Mouse (Mus musculus) small intestine, adult 2 months (tissue): Measurements from ENCODE around the gene a. TPM values are rescaled to one million over a fixed set of nuclear protein-coding genes. Genes with fewer than 3 reads are reported as not detected.

Experiments
- H3K27ac ChIP-seq: fragments of 200-500 bp; 2 replicates; pipeline ENCODE4 v1.5.1; 2012; ENCODE audit warnings: low read depth, low read length, control low read depth, inconsistent platforms; ENCODE audit not compliant: insufficient read depth
- H3K27me3 ChIP-seq: fragments of 200-500 bp; 2 replicates; pipeline ENCODE4 v1.6.1; 2012; ENCODE audit warnings: mild to moderate bottlenecking, moderate library complexity, low read length, inconsistent platforms; ENCODE audit not compliant: control insufficient read depth, insufficient read depth
- H3K36me3 ChIP-seq: fragments of 200-500 bp; 2 replicates; pipeline ENCODE4 v1.6.1; 2012; ENCODE audit warnings: mild to moderate bottlenecking, low read length, control low read depth, inconsistent platforms; ENCODE audit not compliant: control insufficient read depth, insufficient read depth
- H3K4me1 ChIP-seq: fragments of 200-500 bp; 2 replicates; pipeline ENCODE4 v1.6.1; 2012; ENCODE audit warnings: low read length, inconsistent platforms, mixed read lengths; ENCODE audit not compliant: control insufficient read depth, insufficient read depth, insufficient read length
- H3K4me3 ChIP-seq: fragments of 200-500 bp; 2 replicates; pipeline ENCODE4 v1.5.1; 2012; ENCODE audit warnings: low read depth, mild to moderate bottlenecking, control low read depth, inconsistent platforms, low read length, moderate library complexity
- CTCF ChIP-seq: fragments of 200-500 bp; IDR thresholded peaks from 2 replicates; pipeline ENCODE4 v1.5.1; 2012; ENCODE audit warnings: low read depth, mild to moderate bottlenecking, control low read depth, inconsistent platforms, low read length, moderate library complexity, mixed read lengths; ENCODE audit not compliant: insufficient replicate concordance, insufficient read length; ENCODE audit errors: extremely low read depth
- POLR2A ChIP-seq: fragments of 200-500 bp; IDR thresholded peaks from 2 replicates; pipeline ENCODE4 v1.6.1; 2012; ENCODE audit warnings: low read depth, mild to moderate bottlenecking, control low read depth, inconsistent platforms, low read length, moderate library complexity
- WGBS: fragments of 180-500 bp; shearing (Covaris S2); methylation state at CpG from one replicate; pipeline ENCODE4 v1.1.7; 2018; 5-methylcytosine and 5-hydroxymethylcytosine counted together
- polyA plus RNA-seq: library from polyadenylated mRNA; depleted of rRNA; stranded (reverse); fragments of >200 nt; gene quantifications from 2 replicates; pipeline ENCODE4 v1.2.3, GENCODE M21; 2012; rRNA removed

Gene a
- polyA plus RNA-seq: 1.2 TPM in 1 of 2 replicates, not detected in the other

DNA sequence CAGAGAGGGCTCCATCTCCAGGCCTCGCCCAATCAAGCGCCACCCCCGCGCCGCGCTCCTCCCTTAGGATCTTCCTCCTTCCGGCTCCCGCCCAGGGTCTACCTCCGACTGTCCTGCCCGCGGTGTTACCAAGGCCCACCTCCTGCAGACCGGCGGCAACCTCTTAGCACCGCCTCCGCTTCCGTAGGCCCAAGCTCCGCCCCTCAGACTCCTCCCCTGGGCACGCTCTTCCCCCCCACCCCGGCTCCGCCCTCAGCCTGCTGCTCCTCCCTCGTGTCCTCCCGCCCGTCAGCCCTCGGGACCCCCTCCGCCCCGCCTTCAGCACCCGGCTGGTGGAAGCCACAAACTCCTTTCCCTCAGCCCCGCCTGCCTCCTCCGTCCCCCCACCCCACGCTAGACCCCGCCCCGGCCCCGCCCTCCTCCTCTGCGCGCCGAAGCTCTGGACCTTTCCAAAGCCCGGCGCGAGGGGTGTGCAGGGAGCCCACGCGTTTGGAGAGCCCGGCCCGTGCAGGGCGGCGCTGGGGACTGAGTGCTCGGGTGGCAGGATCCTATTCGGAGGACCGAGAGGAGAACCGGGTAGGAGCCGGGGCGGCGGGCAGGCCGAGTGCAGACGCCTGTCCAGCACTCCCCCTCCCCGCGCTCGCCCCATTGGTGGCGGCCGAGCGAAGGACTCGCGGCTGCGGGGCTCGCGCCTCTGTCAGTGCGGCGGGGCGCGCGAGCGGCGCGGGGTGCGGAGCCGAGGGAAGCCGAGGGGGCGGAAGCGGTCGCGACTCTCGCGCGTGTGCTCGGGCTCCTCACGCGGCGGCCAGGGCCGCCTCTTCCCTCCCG is at the start of gene a, which contains the start of gene Raly:
a (plus strand) TSS at position 747 of the 828 bp plus-strand sequence.
Raly (plus strand) TSS at position 441 of the 828 bp plus-strand sequence.
- peaks cover 12% of the 10 kb centered on the region for H3K4me1 ChIP-seq
- H3K36me3 ChIP-seq: no peaks in the 10 kb centered on the region
- H3K27ac ChIP-seq: peak within 1 kb of the TSS; percentile 94
- TF ChIP-seq CTCF (no peak), POLR2A (peak; percentile 99)
- 1% methylated on average over 88 of the region's 89 CpGs for WGBS
- no peaks in the 10 kb centered on the region for H3K27me3 ChIP-seq
- peak within 1 kb of the TSS; percentile 100 for H3K4me3 ChIP-seq

- WGBS: 75% methylated on average over 10 of the region's 10 CpGs
- H3K27me3 ChIP-seq: no peaks in the 10 kb centered on the region
- H3K36me3 ChIP-seq: no peaks in the 10 kb centered on the region
- H3K4me3 ChIP-seq: no peak overlapping the region
- no peak for TF ChIP-seq CTCF
- no peak for TF ChIP-seq POLR2A
- H3K4me1 ChIP-seq: no peaks in the 10 kb centered on the region
- H3K27ac ChIP-seq: no peak overlapping the region
These were observed 48.0 kb upstream of the a start for GRCm38 (mm10) chr2:154742911-154743819.

- H3K4me1 ChIP-seq: no peaks in the 10 kb centered on the region
- no peak overlapping the region for H3K27ac ChIP-seq
- no peaks in the 10 kb centered on the region for H3K27me3 ChIP-seq
- WGBS: 79% methylated on average over 4 of the region's 4 CpGs
- H3K36me3 ChIP-seq: no peaks in the 10 kb centered on the region
- no peak overlapping the region for H3K4me3 ChIP-seq
- no peak for TF ChIP-seq POLR2A
- TF ChIP-seq CTCF: no peak
These were observed 47.3 kb upstream of the a start for GRCm38 (mm10) chr2:154743915-154744314.

- Histone ChIP-seq H3K4me3 (no peak overlapping the region), H3K4me1 (no peaks in the 10 kb centered on the region), H3K27ac (no peak overlapping the region), H3K27me3 (no peaks in the 10 kb centered on the region), H3K36me3 (no peaks in the 10 kb centered on the region)
- 92% methylated on average over 2 of the region's 2 CpGs for WGBS
- TF ChIP-seq CTCF: peak; percentile 17; the same call in 1 of the 2 replicates
- no peak for TF ChIP-seq POLR2A
These were observed 42.8 kb upstream of the a start for GRCm38 (mm10) chr2:154748383-154748782.

DNA sequence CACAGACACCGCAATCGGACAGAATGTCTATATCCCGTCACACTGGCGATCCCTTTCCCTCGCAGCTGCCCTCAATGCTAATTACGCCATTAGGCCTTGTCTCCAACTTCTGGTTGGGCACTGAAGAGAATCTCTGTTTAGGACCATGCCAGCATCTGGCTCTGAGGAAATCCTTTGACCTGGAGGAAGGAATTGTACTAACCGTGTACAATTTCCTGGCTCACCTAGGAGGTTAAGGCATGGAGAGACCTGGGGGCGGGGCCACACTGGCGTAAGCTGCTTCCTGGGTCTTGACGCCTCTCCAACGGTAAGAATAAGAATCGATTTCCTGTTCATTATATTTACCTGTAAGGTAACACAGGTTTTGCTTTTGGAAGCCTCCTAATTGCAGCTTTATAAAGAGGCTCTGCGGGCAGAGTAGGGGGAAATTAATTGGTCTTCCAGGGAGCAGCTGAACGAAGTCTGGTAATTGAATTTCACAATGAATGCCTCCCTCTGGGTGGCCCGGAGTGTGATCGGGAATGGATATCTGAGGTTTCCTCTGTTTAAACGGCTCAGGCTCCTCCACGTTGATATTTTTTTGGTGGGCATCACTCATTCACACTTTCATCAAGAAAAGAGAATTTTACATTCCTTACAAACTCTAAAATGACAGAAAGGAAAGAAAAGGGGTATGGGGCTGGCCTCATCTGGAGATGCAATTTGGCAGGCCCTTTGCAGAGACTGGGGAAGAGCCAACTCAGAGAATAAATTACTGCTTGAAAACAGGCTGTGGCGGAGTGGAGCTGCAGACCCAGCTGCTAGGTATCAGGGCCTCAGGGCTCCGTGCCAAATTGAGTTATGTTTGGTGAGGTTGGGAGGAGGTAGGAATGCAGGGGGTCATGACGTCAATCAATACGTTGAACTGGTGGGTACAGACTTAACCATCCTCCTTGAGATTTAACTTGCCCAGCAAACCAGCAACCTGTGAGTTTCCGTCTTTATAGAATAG is 41.9 kb upstream of the a start:
- Histone ChIP-seq H3K36me3 (no peaks in the 10 kb centered on the region), H3K4me1 (no peaks in the 10 kb centered on the region), H3K4me3 (no peak overlapping the region), H3K27me3 (no peaks in the 10 kb centered on the region), H3K27ac (no peak overlapping the region)
- 71% methylated on average over 23 of the region's 23 CpGs for WGBS
- TF ChIP-seq POLR2A (no peak), CTCF (no peak)

DNA sequence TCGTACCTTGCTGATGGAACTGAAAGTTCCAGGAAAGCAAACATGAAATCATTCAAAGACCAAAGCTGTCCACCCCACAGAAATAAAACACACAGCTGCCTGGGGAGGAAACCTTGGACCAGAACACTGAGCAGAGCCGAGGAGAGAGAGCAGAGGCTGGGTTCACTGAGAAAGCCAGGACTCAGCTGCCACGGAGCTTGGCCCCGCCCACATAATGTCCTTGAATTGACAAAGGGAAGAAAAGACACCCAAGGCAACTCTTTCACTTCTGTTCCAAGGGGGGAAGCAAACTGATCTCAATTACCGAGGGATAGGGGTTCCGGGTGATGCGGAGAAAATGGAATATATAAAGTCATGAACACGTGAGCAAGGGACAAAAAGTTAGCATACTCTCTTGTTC is 39.3 kb upstream of the a start:
- 47% methylated on average over 8 of the region's 8 CpGs for WGBS
- TF ChIP-seq POLR2A (no peak), CTCF (no peak)
- no peaks in the 10 kb centered on the region for H3K36me3 ChIP-seq
- H3K27ac ChIP-seq: no peak overlapping the region
- no peak overlapping the region for H3K4me3 ChIP-seq
- H3K4me1 ChIP-seq: no peaks in the 10 kb centered on the region
- no peaks in the 10 kb centered on the region for H3K27me3 ChIP-seq
